Mouse (Mus musculus) ovary, postnatal 36 days (tissue): ENCODE data around the gene Npas2.
A peak's percentile ranks its signal among the peaks of the same experiment; 100 is the strongest.

ENCODE experiments used
- DNase-seq: peaks from one replicate; pipeline ENCODE4 v3.0.0; 2022; ENCODE audit warnings: low spot score, mixed read lengths

Npas2 gene

GRCm38 (mm10) chr1:39192997-39193861, at the start of gene Npas2:
Npas2 (plus strand) TSS chr1:39193731.
- DNase-seq = no peak

GRCm38 (mm10) chr1:39156778-39157177, 36.8 kb upstream of the Npas2 start:
- DNase-seq = no peak

- DNase-seq = no peak
Measured at GRCm38 (mm10) chr1:39160167-39160566, 33.4 kb upstream of the Npas2 start.

- DNase-seq = no peak
Measured at GRCm38 (mm10) chr1:39163077-39163476, 30.5 kb upstream of the Npas2 start.

- DNase-seq = no peak
Measured at GRCm38 (mm10) chr1:39176690-39177089, 16.8 kb upstream of the Npas2 start.

- no peak for DNase-seq
Measured at GRCm38 (mm10) chr1:39177211-39177610, 16.3 kb upstream of the Npas2 start.

GRCm38 (mm10) chr1:39179806-39180205, 13.7 kb upstream of the Npas2 start:
- no peak for DNase-seq

- no peak for DNase-seq
Measured at GRCm38 (mm10) chr1:39180517-39180916, 13.0 kb upstream of the Npas2 start.

- DNase-seq = no peak
Measured at GRCm38 (mm10) chr1:39181901-39182300, 11.6 kb upstream of the Npas2 start.

GRCm38 (mm10) chr1:39185833-39186232, 7.7 kb upstream of the Npas2 start:
- DNase-seq = no peak

- DNase-seq = peak; percentile 27
Measured at GRCm38 (mm10) chr1:39186711-39187437, 6.7 kb upstream of the Npas2 start.

GRCm38 (mm10) chr1:39191122-39191521, 2.4 kb upstream of the Npas2 start:
- DNase-seq = no peak

GRCm38 (mm10) chr1:39192460-39192996, 1.0 kb upstream of the Npas2 start:
- peak; percentile 66 for DNase-seq

- DNase-seq = peak; percentile 47
Measured at GRCm38 (mm10) chr1:39193862-39194675, 538 bp downstream of the Npas2 start.

GRCm38 (mm10) chr1:39194959-39195358, 1.4 kb downstream of the Npas2 start:
- no peak for DNase-seq

- DNase-seq = no peak
Measured at GRCm38 (mm10) chr1:39196126-39196525, 2.6 kb downstream of the Npas2 start.

GRCm38 (mm10) chr1:39196676-39197375, 3.3 kb downstream of the Npas2 start:
- DNase-seq = no peak

- no peak for DNase-seq
Measured at GRCm38 (mm10) chr1:39205021-39205420, 11.5 kb downstream of the Npas2 start.

- no peak for DNase-seq
Measured at GRCm38 (mm10) chr1:39205697-39206096, 12.2 kb downstream of the Npas2 start.

GRCm38 (mm10) chr1:39206942-39207341, 13.4 kb downstream of the Npas2 start:
- DNase-seq = peak; percentile 36

- DNase-seq = peak; percentile 13
Measured at GRCm38 (mm10) chr1:39210928-39211327, 17.4 kb downstream of the Npas2 start.
